Mouse (Mus musculus) brain, embryonic 14.5 days (tissue): ENCODE results near the gene Ppp2r5e. TPM values are rescaled to one million over a fixed set of nuclear protein-coding genes. Genes with fewer than 3 reads are reported as not detected.

Experiments
- DNase-seq: peaks from one replicate; pipeline ENCODE4 v3.0.0-alpha.2; 2011; ENCODE audit warnings: low read depth
- CTCF ChIP-seq: fragments of 200-500 bp; IDR thresholded peaks from 2 replicates; pipeline ENCODE4 v1.5.1; 2012; ENCODE audit warnings: inconsistent platforms, mild to moderate bottlenecking, moderate library complexity, borderline replicate concordance; ENCODE audit not compliant: insufficient read depth, insufficient read length; ENCODE audit errors: extremely low read depth
- POLR2A ChIP-seq: fragments of 200-500 bp; IDR thresholded peaks from 2 replicates; pipeline ENCODE4 v1.6.1; 2012; ENCODE audit warnings: mild to moderate bottlenecking, inconsistent platforms, borderline replicate concordance; ENCODE audit not compliant: poor library complexity, insufficient read depth, insufficient read length, severe bottlenecking; ENCODE audit errors: extremely low read depth
- polyA plus RNA-seq: library from polyadenylated mRNA; depleted of rRNA; stranded (reverse); fragments of >200 nt; gene quantifications from 2 replicates; pipeline ENCODE4 v1.2.3, GENCODE M21; 2012

Gene Ppp2r5e
- polyA plus RNA-seq, 1 experiment, result 48.3 TPM

GRCm38 (mm10) chr12:75544666-75545065 is 51.4 kb downstream of the Ppp2r5e start:
- TF ChIP-seq CTCF (no peak), POLR2A (no peak)
- DNase-seq, result no peak

GRCm38 (mm10) chr12:75544259-75544658 is 51.8 kb downstream of the Ppp2r5e start:
- DNase-seq, result no peak
- TF ChIP-seq POLR2A (no peak), CTCF (no peak)

GRCm38 (mm10) chr12:75543346-75543745 is 52.7 kb downstream of the Ppp2r5e start:
- TF ChIP-seq POLR2A, result no peak
- TF ChIP-seq CTCF, result no peak
- DNase-seq, result no peak

- TF ChIP-seq CTCF, result no peak
- no peak for TF ChIP-seq POLR2A
- DNase-seq, result no peak
These were observed 55.3 kb downstream of the Ppp2r5e start for GRCm38 (mm10) chr12:75540621-75541171.

- DNase-seq, result no peak
- TF ChIP-seq POLR2A, result no peak
- TF ChIP-seq CTCF, result no peak
These were observed 56.8 kb downstream of the Ppp2r5e start for GRCm38 (mm10) chr12:75539228-75539627.

- DNase-seq, result no peak
- TF ChIP-seq CTCF, result no peak
These were observed 58.2 kb downstream of the Ppp2r5e start for GRCm38 (mm10) chr12:75537673-75538423.

GRCm38 (mm10) chr12:75537019-75537672 is 58.9 kb downstream of the Ppp2r5e start:
- no peak for TF ChIP-seq CTCF
- TF ChIP-seq POLR2A, result no peak
- no peak for DNase-seq

GRCm38 (mm10) chr12:75536566-75536965 is 59.5 kb downstream of the Ppp2r5e start:
- TF ChIP-seq POLR2A (no peak), CTCF (no peak)
- DNase-seq, result peak; percentile 30

GRCm38 (mm10) chr12:75533145-75533544 is 62.9 kb downstream of the Ppp2r5e start:
- TF ChIP-seq CTCF (no peak), POLR2A (no peak)
- DNase-seq, result no peak

- no peak for TF ChIP-seq CTCF
- no peak for TF ChIP-seq POLR2A
- DNase-seq, result no peak
These were observed 64.2 kb downstream of the Ppp2r5e start for GRCm38 (mm10) chr12:75531895-75532294.

GRCm38 (mm10) chr12:75528857-75529808 is 66.9 kb downstream of the Ppp2r5e start:
- TF ChIP-seq CTCF (no peak), POLR2A (no peak)
- DNase-seq, result no peak
